Mouse (Mus musculus) spleen, postnatal 36 days (tissue): ENCODE results near the gene Klrb1c.
"Not testable (repeated sequence)": the region's sequence is repeated elsewhere in the genome, so short reads cannot be mapped to it uniquely, and the experiment has no call there.

ENCODE experiments used
- DNase-seq, 2 experiments: peaks; one replicate each; pipeline ENCODE4 v3.0.0; 2022; ENCODE audit warnings: low spot score in 2 of 2, mixed read lengths in 1 of 2

The Klrb1c gene

GRCm38 (mm10) chr6:128759221-128759950, 29.6 kb downstream of the Klrb1c start:
- DNase-seq: no peak

GRCm38 (mm10) chr6:128755402-128755763, 33.6 kb downstream of the Klrb1c start:
- DNase-seq: not testable (repeated sequence)

GRCm38 (mm10) chr6:128754748-128755401, 34.1 kb downstream of the Klrb1c start:
- not testable (repeated sequence) for DNase-seq

DNA sequence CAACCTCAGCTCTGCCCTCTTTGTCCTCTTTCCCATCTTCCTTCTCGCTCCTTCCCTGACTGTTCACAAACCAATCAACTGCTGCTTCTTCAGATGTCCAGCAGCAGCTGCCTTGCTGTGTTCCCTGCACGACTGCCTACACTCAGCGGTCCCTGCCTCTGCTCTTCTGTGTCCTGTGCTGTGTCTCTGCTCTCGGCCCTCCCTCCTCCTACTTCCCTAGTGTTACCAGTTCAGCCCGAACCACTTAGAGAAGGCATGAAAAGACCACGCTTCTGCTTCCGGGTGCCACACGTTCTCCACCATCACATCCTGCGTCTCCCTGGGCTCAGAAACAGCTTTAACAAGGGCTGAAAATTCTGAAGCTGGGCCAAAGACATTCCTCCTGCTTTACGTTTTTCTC, 34.8 kb downstream of the Klrb1c start:
- not testable (repeated sequence) for DNase-seq

DNA sequence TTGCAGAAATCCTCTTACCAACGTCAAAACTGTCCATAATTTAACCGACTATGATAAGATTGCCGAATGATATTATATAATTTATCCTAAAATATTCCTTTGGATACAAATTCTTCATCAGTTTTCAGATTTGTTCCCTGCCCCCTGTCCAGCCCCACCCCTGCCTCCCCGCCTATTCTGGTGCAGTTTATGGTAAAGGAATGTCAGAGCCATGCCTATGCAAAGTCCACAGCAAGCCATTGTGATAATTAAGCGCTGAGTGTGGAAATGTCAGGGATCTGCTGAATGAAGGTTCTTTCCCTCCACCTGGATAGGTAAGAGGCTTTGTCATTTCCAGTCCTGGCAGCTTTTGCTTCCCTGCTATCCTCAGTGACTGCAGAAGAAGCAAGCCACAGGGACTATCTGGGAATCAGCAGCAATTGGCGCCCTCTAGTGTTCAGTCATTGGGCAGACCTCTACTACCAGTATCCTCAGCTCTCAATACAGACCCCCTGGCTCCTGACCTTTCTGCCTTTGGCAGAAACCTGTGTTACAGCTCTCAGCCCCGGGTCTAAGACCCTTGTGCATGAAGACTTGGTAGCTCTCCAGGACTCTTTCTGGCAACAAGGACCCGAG, 35.3 kb downstream of the Klrb1c start:
- DNase-seq: peak; percentile 72 to 77

GRCm38 (mm10) chr6:128747006-128747405, 42.0 kb downstream of the Klrb1c start:
- not testable (repeated sequence) for DNase-seq

DNA sequence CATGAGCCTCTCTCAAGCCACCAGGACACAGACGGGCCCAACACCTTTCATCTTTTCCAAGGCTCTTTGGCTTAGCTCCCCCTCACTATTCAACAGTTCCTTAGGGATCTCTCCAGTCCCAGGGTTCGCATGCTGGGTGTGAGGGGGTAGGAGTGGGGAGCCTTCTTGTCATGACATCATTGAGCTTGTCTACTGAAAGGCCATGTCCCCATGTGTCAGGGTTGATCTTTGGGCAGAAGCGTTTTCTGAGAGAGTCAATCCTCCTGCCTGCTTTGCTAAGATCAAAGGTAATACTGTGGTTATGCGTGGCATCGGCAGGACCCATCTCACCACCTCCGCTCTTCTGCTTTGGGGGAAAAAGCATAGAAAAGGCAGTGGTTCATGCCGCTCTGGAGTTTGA, 51.6 kb downstream of the Klrb1c start:
- DNase-seq: no peak

DNA sequence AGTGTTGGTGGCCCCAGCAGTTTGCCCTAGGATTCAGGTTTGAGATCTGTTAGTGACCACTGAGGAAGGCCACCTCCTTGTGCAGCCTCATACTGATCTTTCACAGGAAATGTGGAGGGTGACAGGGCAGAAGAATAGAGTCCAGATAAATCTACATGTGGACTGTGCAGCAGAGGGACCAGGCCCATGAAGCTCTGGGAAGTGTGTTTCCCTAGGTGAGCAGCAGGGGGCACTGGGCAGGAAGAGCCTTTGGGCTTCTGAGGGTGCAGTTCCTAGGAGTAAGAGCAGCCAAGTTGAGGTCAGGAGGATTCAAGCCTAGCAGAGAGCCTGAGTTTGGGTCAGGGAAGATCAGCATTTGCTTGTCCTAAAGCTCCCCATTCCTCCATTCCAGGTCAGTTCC, 52.9 kb downstream of the Klrb1c start:
- peak in 1 of 2 experiments; percentile 29 for DNase-seq

GRCm38 (mm10) chr6:128734896-128735295, 54.1 kb downstream of the Klrb1c start:
- no peak for DNase-seq

GRCm38 (mm10) chr6:128733908-128734679, 54.9 kb downstream of the Klrb1c start:
- DNase-seq: peak; percentile 31 to 42

DNA sequence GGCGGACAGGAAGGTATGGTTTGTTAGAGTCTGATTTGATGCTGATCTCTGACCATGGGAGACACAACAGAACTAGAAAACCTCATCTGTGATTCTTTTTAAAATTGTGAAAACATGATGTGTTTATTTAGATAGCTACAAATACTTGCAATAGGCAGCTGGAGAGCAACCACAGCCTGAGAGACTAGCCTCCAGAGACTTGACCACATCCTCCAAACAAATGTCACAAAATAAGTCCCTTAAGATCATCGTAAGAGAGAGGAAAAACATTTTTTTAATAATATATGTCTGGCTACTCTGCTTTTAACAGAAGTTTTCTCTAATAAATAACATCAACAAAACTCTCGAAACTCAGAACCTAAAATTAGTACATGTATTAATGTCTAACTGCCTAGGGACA, 57.0 kb downstream of the Klrb1c start:
- DNase-seq: peak; percentile 46 to 62
